Mouse (Mus musculus) layer of hippocampus, adult 2 months (tissue): ENCODE results near the gene AU018091. TPM values are rescaled to one million over a fixed set of nuclear protein-coding genes. Genes with fewer than 3 reads are reported as not detected.
A peak's percentile ranks its signal among the peaks of the same experiment; 100 is the strongest.

Experiments
- DNase-seq, 2 experiments: peaks; one replicate each; pipeline ENCODE4 v3.0.0; 2022; ENCODE audit warnings: low spot score in 2 of 2
- H3K27ac ChIP-seq: fragments of 200-600 bp; 2 replicates; pipeline ENCODE4 v1.8.1; 2022
- H3K4me3 ChIP-seq: fragments of 200-600 bp; 2 replicates; pipeline ENCODE4 v1.8.1; 2022; ENCODE audit warnings: mild to moderate bottlenecking
- CTCF ChIP-seq: fragments of 200-600 bp; conservative IDR thresholded peaks from 2 replicates; pipeline ENCODE4 v1.8.1; 2022; ENCODE audit warnings: antibody characterized with exemption, mild to moderate bottlenecking, moderate library complexity
- long read RNA-seq, 2 experiments: library from polyadenylated mRNA; stranded (forward); transcript quantifications; one replicate each; pipeline ENCODE4 v2.0.0; 2021; ENCODE audit warnings: borderline mapping rate in 2 of 2
- total RNA-seq, 2 experiments: library from RNA; stranded (reverse); gene quantifications; 2 replicates each; pipeline ENCODE4 v1.2.3; 2021

The AU018091 gene
- total RNA-seq, result not detected
- long read RNA-seq, experiment 1, result 0 reads
- long read RNA-seq, experiment 2, result 0 reads

DNA sequence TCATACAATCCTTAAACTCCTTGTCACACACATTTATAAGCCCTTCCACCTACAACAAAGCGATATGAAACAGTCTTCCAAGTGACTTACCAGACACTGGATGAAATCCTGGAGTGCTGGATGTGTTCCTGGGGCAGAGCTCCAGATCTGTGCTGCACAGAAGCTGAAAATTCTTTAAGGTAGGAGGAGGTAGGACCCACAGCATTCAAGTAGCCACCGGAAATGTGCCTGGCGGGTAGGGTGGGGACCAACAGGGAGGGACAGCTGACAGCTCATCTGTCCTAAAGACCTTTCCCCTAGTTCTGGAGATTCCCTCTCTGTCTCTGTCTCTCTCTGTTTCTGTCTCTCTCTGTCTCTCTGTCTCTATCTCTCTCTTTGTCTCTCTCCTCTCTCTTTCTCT lies at the start of gene AU018091:
TSS of gene AU018091 (minus strand) at position 279 of the 400 bp plus-strand sequence.
- Histone ChIP-seq H3K27ac (no peak within 1 kb of the TSS), H3K4me3 (no peak within 1 kb of the TSS)
- no peak for TF ChIP-seq CTCF
- no peak for DNase-seq

DNA sequence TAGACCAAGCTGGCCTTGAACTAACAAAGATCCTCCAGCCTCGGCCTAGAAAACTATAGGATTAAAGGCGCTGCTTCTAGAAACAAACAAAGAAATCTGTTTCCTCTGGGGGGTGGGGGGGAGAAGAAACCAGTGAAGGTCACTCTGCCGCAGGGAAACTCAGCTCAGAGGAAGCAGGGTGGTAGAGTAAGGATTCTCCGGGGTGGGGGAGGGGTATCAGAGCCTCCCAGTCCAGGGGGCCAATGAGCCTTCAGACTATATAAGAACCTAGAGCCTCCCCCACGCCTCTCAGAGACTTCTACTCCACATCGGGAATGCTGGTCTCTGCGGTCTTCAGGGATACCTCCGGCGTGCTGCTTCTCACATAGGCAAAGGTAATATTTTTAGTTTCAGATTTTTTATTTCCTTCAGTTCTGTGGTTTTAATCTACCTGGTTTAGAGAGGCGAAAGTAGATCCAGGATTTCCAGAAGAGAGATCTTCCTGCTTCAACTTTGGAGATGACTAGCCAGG lies 48.6 kb upstream of the AU018091 start:
- TF ChIP-seq CTCF, result no peak
- H3K4me3 ChIP-seq, result no peak overlapping the region
- no peak for DNase-seq
- no peak overlapping the region for H3K27ac ChIP-seq

GRCm38 (mm10) chr7:3216331-3216730 lies 47.3 kb upstream of the AU018091 start:
- H3K4me3 ChIP-seq, result no peak overlapping the region
- no peak for TF ChIP-seq CTCF
- no peak for DNase-seq
- no peak overlapping the region for H3K27ac ChIP-seq

DNA sequence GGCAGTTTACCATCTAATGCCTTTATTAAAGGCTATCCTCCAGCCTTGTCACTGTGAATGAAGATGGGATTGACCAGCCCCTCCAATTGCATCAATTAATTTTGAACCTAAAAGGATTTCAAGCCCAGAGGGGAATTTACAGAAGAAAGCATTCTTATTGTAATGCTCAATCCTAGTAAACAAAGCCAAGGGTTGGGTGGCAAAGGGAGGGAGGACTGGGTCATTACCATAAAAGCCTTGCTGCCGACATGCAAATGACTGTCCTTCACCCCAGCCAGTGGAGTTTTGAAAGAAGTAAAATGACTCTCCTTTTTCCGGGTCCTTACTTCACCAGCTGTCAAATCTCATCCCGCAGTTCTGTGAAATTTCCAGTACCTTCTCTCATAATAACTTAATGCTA lies 44.6 kb upstream of the AU018091 start:
- Histone ChIP-seq H3K27ac (no peak overlapping the region), H3K4me3 (no peak overlapping the region)
- no peak for DNase-seq
- no peak for TF ChIP-seq CTCF

- no peak for TF ChIP-seq CTCF
- no peak for DNase-seq
- Histone ChIP-seq H3K4me3 (no peak overlapping the region), H3K27ac (no peak overlapping the region)
Observed at GRCm38 (mm10) chr7:3213156-3213555, 44.2 kb upstream of the AU018091 start.

DNA sequence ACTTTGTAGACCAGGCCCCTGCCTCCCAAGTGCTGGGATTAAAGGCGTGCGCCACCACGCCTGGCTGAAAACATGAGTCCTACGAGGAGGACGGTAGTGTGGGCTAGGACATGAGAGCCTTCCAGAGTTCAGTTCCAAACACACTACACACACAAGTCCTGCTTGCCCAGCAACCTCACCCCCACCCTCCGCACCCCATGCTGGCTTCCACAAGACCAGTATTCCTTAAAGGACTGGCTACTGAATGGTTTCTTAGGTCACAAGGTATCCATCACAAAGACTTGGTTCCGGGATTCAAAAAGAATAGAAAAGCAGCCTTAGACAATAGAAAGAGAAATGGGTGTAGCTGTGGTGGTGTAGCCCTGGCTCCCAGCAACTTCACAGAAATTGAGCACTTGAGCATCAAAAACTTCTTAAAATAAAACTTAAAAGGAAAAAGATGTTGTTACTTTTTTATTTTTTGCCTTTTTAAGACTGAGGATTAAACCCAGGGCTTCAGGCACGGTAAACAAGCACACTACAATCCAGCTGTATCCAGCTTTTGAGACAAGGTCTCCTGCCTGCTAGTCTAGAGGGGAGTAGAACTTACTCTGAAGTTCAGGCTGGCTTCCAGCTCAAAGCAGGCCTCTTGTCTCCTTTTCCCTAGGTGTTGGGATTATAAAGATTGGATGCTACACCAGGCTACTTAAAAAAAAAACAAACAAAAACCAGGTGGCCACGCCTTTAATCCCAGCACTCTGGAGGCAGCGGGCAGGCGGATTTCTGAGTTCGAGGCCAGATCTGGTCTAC lies 43.2 kb upstream of the AU018091 start:
- H3K27ac ChIP-seq, result no peak overlapping the region

GRCm38 (mm10) chr7:3211518-3211917 lies 42.5 kb upstream of the AU018091 start:
- no peak for TF ChIP-seq CTCF
- H3K4me3 ChIP-seq, result no peak overlapping the region
- no peak overlapping the region for H3K27ac ChIP-seq
- DNase-seq, result no peak

More for the DNA sequence above, 43.2 kb upstream of the AU018091 start:
- TF ChIP-seq CTCF, result no peak
- no peak overlapping the region for H3K4me3 ChIP-seq
- DNase-seq, result no peak

GRCm38 (mm10) chr7:3210605-3211004 lies 41.6 kb upstream of the AU018091 start:
- TF ChIP-seq CTCF, result no peak
- no peak for DNase-seq
- no peak overlapping the region for H3K4me3 ChIP-seq
- H3K27ac ChIP-seq, result no peak overlapping the region

DNA sequence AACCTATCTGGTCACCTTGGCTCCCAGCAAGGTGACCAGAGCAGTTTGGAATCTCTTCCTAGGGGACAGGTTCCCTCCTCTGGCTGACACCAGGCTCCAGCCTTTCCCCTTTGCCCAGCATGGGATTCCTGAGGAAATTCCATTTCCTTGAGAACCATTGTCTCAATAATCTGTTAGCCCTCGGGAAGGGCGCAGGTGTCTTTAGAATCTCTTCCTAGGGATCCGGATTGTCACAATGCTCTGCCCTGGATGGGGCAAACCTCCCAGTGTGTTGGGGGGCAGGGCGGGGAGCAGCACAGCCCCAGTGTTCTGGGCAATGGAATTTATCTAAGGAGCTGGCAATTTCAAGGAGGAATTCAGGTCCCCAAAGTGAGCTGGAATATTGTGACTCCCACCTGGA lies 37.5 kb upstream of the AU018091 start:
- no peak for TF ChIP-seq CTCF
- no peak overlapping the region for H3K4me3 ChIP-seq
- no peak for DNase-seq
- H3K27ac ChIP-seq, result no peak overlapping the region

- no peak overlapping the region for H3K27ac ChIP-seq
- DNase-seq, result no peak
- no peak overlapping the region for H3K4me3 ChIP-seq
- TF ChIP-seq CTCF, result peak; percentile 25
Observed at GRCm38 (mm10) chr7:3204628-3205027, 35.6 kb upstream of the AU018091 start.

- Histone ChIP-seq H3K27ac (no peak overlapping the region), H3K4me3 (no peak overlapping the region)
- DNase-seq, result no peak
- no peak for TF ChIP-seq CTCF
Observed at GRCm38 (mm10) chr7:3203890-3204289, 34.9 kb upstream of the AU018091 start.

GRCm38 (mm10) chr7:3201134-3201705 lies 32.2 kb upstream of the AU018091 start:
- H3K27ac ChIP-seq, result no peak overlapping the region
- TF ChIP-seq CTCF, result no peak
- no peak for DNase-seq
- no peak overlapping the region for H3K4me3 ChIP-seq

GRCm38 (mm10) chr7:3198884-3199283 lies 29.9 kb upstream of the AU018091 start:
- H3K27ac ChIP-seq, result no peak overlapping the region
- no peak overlapping the region for H3K4me3 ChIP-seq
- TF ChIP-seq CTCF, result peak; percentile 37
- no peak for DNase-seq

DNA sequence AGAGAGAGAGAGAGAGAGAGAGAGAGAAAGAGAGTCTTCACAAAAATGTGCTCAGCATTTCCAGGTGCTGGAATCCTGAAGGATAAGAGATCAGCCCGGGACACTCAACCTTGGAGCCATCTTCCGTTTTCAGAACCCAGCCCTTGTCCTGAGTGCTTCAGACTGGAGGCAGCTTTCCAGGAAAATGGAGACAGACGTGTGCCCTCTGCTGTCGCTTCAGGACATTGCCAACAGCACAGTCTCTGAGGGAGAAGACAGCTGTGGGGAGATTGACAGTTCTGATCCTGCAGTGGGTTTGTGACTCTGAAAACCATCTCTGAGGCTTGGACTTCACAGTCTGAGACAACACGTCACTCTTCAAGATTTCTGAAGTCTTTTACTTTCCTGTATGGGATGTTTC lies 26.8 kb upstream of the AU018091 start:
- no peak for TF ChIP-seq CTCF
- H3K4me3 ChIP-seq, result no peak overlapping the region
- no peak for DNase-seq
- H3K27ac ChIP-seq, result no peak overlapping the region
